Mouse (Mus musculus): Measurements from ENCODE around the gene Gamt.

- TF ChIP-seq CTCF (IDR thresholded peaks at IDR 0.05; ENCODE audit: control insufficient read depth, insufficient read depth, insufficient read length) (no peak), MYOG (IDR thresholded peaks at IDR 0.05; ENCODE audit: control insufficient read depth, extremely low read depth, insufficient read length) (no peak), CEBPB (IDR thresholded peaks at IDR 0.05; ENCODE audit: low read depth) (no peak), USF1 (IDR thresholded peaks at IDR 0.05; ENCODE audit: low read depth) (no peak), MAX (IDR thresholded peaks at IDR 0.05) (no peak), MYOD1 (IDR thresholded peaks at IDR 0.05; ENCODE audit: control insufficient read depth, insufficient read length, low read depth) (no peak), FOSL1 (IDR thresholded peaks at IDR 0.05; ENCODE audit: insufficient read depth, low read length, poor library complexity, severe bottlenecking) (no peak)
Observed at GRCm38 (mm10) chr10:80288097-80288496, 27.3 kb upstream of the Gamt start.
